Mouse (Mus musculus): ENCODE data around the gene Phf19. TPM values are rescaled to one million over a fixed set of nuclear protein-coding genes. Genes with fewer than 3 reads are reported as not detected.

Gene Phf19
- polyA plus RNA-seq, 1 experiment from 2014 or later, result 3.0 TPM

DNA sequence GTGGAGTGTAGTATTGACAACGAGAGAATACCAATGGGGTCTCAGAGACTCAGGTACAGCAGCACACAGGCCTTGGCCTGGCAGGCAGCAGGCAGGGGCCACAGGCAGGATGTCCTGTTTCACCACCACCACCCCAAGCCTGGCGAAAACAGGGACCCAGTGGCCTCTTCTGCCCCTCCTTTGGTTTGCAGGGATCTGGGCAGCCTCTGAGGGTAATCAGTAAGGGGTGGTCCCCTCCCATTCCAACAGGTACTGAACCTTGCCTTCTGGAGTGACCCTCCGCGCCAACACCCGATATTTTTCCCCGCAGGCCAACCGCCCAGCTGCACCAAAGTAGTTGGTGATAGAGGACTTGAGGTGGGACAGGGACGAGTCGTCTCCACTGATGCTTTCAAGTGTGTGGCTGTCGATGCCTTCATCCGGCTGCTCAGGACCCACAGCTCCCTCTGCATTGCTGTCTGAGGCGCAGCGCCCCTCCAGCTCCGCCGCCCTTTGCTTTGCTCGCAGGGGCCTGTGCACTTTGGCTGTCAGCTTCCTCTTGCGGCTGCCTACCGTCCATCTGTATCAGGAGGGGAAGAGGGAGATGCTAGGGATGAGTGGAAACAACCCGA lies 18.2 kb downstream of the Phf19 start:
- Histone ChIP-seq H3K4me2 (no peak overlapping the region), H3K27me3 (replicated peaks) (no peaks in the 10 kb centered on the region), H3K4me3 (no peak overlapping the region), H3K4me1 (no peaks in the 10 kb centered on the region), H3K27ac (replicated peaks) (no peak overlapping the region), H3K36me3 (peaks cover 8% of the 10 kb centered on the region; the same call in 1 of the 2 replicates), H3K9ac (no peak overlapping the region), H3K9me3 (no peaks in the 10 kb centered on the region)
- WGBS, result 68% methylated on average over 19 of the region's 19 CpGs
- ATAC-seq (ENCODE audit: extremely low read depth, insufficient number of reproducible peaks, low FRiP score, low TSS enrichment), result no peak

DNA sequence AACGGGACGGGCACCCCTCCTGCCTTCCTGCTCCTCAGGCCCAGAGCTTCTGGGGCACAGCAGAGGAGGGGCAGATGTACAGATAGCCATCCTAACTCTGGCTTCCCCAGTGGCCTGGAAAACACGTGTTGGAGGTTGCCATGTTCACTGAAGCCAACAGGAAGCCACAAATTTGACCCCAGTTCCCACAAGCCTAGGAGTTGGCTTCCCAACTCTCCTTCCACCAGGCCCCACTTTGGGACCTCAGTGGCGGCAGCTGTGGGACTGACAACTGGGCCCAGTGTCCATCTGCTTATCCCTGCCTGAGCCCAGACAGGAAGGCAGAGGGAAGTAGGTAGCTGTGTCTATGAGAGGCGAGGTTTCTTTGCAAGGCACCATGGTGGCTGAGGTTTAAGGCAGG lies 19.9 kb downstream of the Phf19 start:
- WGBS, result 58% methylated on average over 5 of the region's 5 CpGs
- H3K36me3 ChIP-seq, result peaks cover 5% of the 10 kb centered on the region; the same call in 1 of the 2 replicates
- H3K9ac ChIP-seq, result no peak overlapping the region
- no peaks in the 10 kb centered on the region for H3K27me3 ChIP-seq (replicated peaks)
- H3K4me3 ChIP-seq, result no peak overlapping the region
- no peak overlapping the region for H3K27ac ChIP-seq (replicated peaks)
- H3K4me2 ChIP-seq, result no peak overlapping the region
- no peaks in the 10 kb centered on the region for H3K9me3 ChIP-seq
- no peaks in the 10 kb centered on the region for H3K4me1 ChIP-seq
- ATAC-seq (ENCODE audit: extremely low read depth, insufficient number of reproducible peaks, low FRiP score, low TSS enrichment), result no peak

DNA sequence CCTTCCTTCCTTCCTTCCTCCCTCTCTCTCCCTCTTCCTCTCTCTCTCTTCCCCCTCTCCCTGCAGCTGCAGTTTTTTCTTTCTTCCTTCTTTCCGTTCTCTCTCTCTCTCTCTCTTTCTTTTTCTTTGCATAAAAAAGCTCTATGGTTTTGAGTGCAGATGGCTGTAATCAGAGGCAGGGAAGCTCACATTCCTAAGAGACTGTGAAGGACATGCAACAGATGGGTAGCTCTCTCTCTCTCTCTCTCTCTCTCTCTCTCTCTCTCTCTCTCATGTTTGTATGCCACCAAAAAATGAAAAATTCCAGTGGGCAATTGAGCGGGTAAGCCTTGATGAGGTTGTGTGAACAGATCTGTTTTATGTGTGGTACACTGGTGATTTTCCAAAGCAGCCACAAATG lies 29.6 kb downstream of the Phf19 start:
- Histone ChIP-seq H3K27ac (replicated peaks) (no peak overlapping the region), H3K36me3 (no peaks in the 10 kb centered on the region), H3K9ac (no peak overlapping the region), H3K4me1 (no peaks in the 10 kb centered on the region), H3K4me3 (no peak overlapping the region), H3K4me2 (no peak overlapping the region), H3K27me3 (replicated peaks) (peaks cover 23% of the 10 kb centered on the region), H3K9me3 (no peaks in the 10 kb centered on the region)
- no peak for ATAC-seq (ENCODE audit: extremely low read depth, insufficient number of reproducible peaks, low FRiP score, low TSS enrichment)
- WGBS, result 60% methylated on average over 2 of the region's 2 CpGs

DNA sequence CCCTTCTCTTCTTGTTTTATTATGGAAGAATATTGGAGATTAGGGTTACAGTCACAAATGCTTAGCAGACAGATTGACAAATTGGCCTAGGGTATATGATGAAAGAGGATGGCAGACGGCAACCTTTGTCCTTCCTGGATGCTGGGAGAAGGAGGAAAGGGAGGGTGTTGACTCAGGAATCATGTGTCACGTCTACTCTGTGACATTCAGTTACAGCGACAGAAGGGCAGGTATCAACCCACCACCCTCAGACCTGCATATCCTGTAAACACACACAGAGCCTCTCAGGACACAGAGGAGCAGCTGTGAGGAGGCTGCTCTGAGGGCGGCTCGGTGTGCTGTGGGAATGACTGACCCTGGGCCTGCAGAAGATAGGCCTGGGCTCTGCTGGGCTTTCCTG lies 30.6 kb downstream of the Phf19 start:
- no peaks in the 10 kb centered on the region for H3K9me3 ChIP-seq
- H3K4me2 ChIP-seq, result no peak overlapping the region
- no peak for ATAC-seq (ENCODE audit: extremely low read depth, insufficient number of reproducible peaks, low FRiP score, low TSS enrichment)
- H3K4me3 ChIP-seq, result no peak overlapping the region
- H3K36me3 ChIP-seq, result no peaks in the 10 kb centered on the region
- WGBS, result 35% methylated on average over 5 of the region's 5 CpGs
- H3K27me3 ChIP-seq (replicated peaks), result peaks cover 24% of the 10 kb centered on the region
- H3K27ac ChIP-seq (replicated peaks), result no peak overlapping the region
- no peak overlapping the region for H3K9ac ChIP-seq
- no peaks in the 10 kb centered on the region for H3K4me1 ChIP-seq

DNA sequence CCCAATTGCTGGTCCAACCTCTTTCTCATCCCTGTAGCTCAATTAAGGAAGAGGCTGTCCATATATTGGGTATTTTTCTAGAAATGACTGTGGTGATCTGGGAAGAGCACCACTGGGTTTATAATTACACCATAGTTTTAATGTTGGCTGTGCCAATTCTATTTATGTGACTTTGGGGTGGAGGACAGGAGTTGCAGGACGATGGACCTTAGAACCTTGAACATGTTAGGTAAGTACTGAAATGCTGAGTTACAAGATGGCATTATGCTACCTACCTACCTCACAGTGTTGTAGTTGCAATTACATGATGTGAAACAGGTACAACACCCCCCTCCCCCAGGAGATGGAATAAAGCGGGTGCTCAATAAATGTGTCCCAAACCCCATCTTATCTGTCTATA lies 31.1 kb downstream of the Phf19 start:
- no peak for ATAC-seq (ENCODE audit: extremely low read depth, insufficient number of reproducible peaks, low FRiP score, low TSS enrichment)
- Histone ChIP-seq H3K9ac (no peak overlapping the region), H3K9me3 (no peaks in the 10 kb centered on the region), H3K4me1 (no peaks in the 10 kb centered on the region), H3K4me3 (no peak overlapping the region), H3K27me3 (replicated peaks) (peaks cover 28% of the 10 kb centered on the region), H3K27ac (replicated peaks) (no peak overlapping the region), H3K36me3 (no peaks in the 10 kb centered on the region), H3K4me2 (no peak overlapping the region)
- 89% methylated on average over 2 of the region's 2 CpGs for WGBS

DNA sequence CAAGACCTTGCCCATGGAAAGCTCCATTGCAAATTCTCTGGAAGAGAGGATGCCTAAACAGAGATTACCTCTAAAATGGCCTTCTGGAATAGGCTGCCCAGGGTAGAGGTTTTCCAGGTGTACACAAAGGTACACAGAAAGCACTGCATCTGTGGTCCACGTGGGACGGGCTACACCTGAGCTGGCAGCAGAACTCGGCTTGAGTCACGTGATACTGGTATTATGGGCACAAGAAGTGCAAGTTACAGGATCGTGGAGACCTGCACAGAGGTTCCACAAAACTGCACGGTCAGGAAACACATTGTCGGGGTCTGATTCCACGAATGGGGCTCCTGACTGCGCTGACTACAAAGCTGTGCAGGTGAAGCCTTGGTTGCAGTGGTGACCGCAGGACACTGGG lies 33.8 kb downstream of the Phf19 start:
- 78% methylated on average over 10 of the region's 10 CpGs for WGBS

DNA sequence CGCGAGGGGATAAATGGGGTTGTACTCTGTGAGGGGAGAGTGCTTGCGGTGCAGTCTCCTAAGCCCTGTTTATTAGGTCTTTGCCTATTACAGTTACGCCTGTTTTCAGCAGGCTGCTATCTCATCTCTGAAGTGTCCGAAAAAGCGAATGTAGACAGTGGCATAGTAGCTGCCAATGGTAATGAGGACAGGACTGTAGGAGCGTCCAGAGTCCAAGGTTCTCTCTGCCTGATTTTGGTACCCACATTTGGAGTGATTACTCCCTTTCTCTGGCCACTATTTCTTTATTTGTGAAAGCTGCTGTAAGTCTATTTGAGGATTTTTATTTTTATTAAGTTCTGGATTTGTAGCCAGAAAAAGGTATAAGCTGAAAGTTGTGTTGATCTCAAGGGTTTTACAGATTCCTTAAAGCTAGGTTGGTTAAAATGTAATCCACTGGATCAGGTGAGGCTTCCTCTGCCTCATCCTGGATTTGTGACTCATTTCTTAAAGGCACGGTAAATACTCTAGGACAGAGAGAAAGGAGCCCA lies 38.9 kb downstream of the Phf19 start, which contains the start of gene Psmd5:
Gene Psmd5 (minus strand): TSS at position 153 of the 530 bp plus-strand sequence.
- 9% methylated on average over 8 of the region's 8 CpGs for WGBS
- Histone ChIP-seq H3K9ac (peak within 1 kb of the TSS; percentile 72), H3K4me3 (peak within 1 kb of the TSS; percentile 42), H3K9me3 (no peaks in the 10 kb centered on the region), H3K4me1 (peaks cover 19% of the 10 kb centered on the region), H3K27me3 (replicated peaks) (peaks cover 54% of the 10 kb centered on the region), H3K27ac (replicated peaks) (no peak within 1 kb of the TSS), H3K36me3 (no peaks in the 10 kb centered on the region), H3K4me2 (peak within 1 kb of the TSS; percentile 70)
- no peak for ATAC-seq (ENCODE audit: extremely low read depth, insufficient number of reproducible peaks, low FRiP score, low TSS enrichment)

More for the DNA sequence above, 33.8 kb downstream of the Phf19 start:
- H3K27me3 ChIP-seq (replicated peaks), result peaks cover 49% of the 10 kb centered on the region
- H3K9me3 ChIP-seq, result no peaks in the 10 kb centered on the region
- H3K4me2 ChIP-seq, result no peak overlapping the region
- no peak overlapping the region for H3K9ac ChIP-seq
- ATAC-seq (ENCODE audit: extremely low read depth, insufficient number of reproducible peaks, low FRiP score, low TSS enrichment), result no peak
- H3K4me1 ChIP-seq, result no peaks in the 10 kb centered on the region
- H3K27ac ChIP-seq (replicated peaks), result no peak overlapping the region
- no peak overlapping the region for H3K4me3 ChIP-seq
- no peaks in the 10 kb centered on the region for H3K36me3 ChIP-seq

DNA sequence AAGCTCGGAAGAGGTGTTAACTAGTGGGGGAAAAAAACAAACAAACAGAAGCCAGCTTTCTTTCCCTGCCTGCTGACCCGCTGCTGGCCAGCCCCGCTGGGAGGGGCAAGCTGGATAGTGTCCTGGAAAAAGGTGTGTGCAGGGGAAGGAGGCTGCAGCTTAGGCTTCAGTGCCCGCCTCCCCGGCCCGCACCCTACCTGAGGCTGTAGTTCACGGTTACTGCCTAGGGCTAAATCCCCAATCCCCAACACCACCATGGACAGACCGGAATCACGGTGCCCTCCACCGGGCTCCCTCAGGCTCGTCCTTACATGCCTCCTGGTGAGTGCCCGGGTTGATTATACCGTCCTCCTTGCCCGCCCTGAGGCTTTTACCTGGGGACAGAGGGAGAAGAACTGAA lies 39.6 kb downstream of the Phf19 start, which contains the start of gene Cutal:
Gene Cutal (plus strand): TSS at position 126 of the 400 bp plus-strand sequence.
- H3K27ac ChIP-seq (replicated peaks), result no peak within 1 kb of the TSS
- H3K9me3 ChIP-seq, result no peaks in the 10 kb centered on the region
- H3K4me1 ChIP-seq, result peaks cover 25% of the 10 kb centered on the region
- peak within 1 kb of the TSS; percentile 70 for H3K4me2 ChIP-seq
- H3K36me3 ChIP-seq, result no peaks in the 10 kb centered on the region
- peaks cover 51% of the 10 kb centered on the region for H3K27me3 ChIP-seq (replicated peaks)
- no peak for ATAC-seq (ENCODE audit: extremely low read depth, insufficient number of reproducible peaks, low FRiP score, low TSS enrichment)
- H3K4me3 ChIP-seq, result peak within 1 kb of the TSS; percentile 42
- WGBS, result 5% methylated on average over 14 of the region's 14 CpGs
- peak within 1 kb of the TSS; percentile 72 for H3K9ac ChIP-seq

DNA sequence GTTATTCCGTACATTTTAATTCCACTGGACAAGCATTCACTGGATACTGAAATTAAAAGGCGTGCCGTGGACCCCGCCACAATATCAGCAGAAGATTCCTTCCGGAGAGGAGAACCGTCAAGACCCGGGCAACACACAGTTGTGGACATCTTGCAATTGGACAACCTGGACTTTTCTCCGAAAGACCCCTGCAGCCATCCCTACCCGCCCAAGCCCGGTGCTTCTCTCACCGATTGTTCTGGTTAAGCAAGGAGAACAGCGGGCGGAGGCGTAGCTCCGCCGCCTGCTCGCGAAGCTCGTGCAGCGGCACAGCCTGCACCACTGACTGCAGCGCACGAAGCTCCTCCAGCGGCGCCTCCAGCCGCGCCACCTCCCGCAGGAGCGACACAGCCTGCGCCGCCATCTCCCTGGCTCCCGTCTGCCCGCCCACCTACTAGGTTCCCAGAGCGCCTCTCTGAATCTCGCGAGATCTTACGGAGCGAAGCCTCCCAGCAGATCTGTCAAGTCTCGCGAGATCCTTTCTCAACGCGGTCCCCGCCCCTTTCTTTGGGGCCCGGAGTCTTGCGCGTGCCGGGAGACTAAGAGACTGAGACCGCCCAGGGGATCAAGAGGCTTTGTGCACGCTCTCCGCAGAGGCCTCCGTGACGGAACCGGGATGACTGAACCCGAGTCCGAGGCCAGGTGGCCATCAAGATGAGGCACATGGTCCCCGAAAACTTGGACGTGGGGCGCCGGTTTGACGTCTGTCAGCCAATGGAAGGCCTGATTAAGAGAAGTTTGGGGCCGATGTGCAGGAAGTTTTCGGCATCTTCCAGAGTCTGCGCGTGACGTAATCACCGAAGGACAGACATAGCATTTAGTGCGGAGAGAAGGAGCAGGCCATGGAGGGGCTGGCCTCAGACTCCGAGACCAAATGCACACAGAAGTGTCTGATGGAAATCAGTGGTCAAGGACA lies 43.0 kb downstream of the Phf19 start:
- H3K36me3 ChIP-seq, result peaks cover 6% of the 10 kb centered on the region

DNA sequence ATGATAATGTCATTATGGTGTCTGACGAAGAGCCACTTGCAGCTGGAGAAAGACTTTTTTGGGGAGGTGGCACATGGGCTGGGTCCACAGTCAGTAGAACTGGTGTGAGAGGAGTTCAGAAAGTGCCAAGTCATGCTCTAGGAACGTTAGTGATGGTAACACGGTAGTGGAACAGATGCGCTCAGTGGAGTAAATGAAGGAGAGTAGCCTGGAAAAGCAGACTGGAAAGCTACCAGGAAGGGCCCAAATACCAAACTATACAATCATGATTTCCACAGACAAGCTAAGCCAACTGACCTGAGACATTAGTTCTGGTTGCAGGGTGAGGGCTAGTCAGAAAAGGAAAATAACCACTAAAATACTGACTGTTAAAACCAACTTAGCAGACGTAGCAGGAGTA lies 44.1 kb downstream of the Phf19 start:
- H3K27me3 ChIP-seq (replicated peaks), result peaks cover 20% of the 10 kb centered on the region
- H3K4me2 ChIP-seq, result peak overlapping the region; percentile 85
- peaks cover 17% of the 10 kb centered on the region for H3K36me3 ChIP-seq
- H3K4me3 ChIP-seq, result peak overlapping the region; percentile 93
- no peak for ATAC-seq (ENCODE audit: extremely low read depth, insufficient number of reproducible peaks, low FRiP score, low TSS enrichment)
- peak overlapping the region; percentile 96 for H3K9ac ChIP-seq
- H3K9me3 ChIP-seq, result no peaks in the 10 kb centered on the region
- 0 out of 2 replicates have a peak overlapping the region, but pooled peaks have one; percentile 15 for H3K27ac ChIP-seq (replicated peaks)
- WGBS, result 32% methylated on average over 5 of the region's 5 CpGs
- peaks cover 37% of the 10 kb centered on the region for H3K4me1 ChIP-seq

More for the DNA sequence above, 43.0 kb downstream of the Phf19 start:
- Histone ChIP-seq H3K9me3 (no peaks in the 10 kb centered on the region), H3K27me3 (replicated peaks) (peaks cover 29% of the 10 kb centered on the region), H3K4me3 (peak overlapping the region; percentile 93), H3K4me2 (peak overlapping the region; percentile 85), H3K9ac (peak overlapping the region; percentile 96), H3K4me1 (peaks cover 39% of the 10 kb centered on the region), H3K27ac (replicated peaks) (peak overlapping the region; percentile 94)
- peak; percentile 96 for ATAC-seq (ENCODE audit: extremely low read depth, insufficient number of reproducible peaks, low FRiP score, low TSS enrichment)
- under 1% methylated on average over 67 of the region's 67 CpGs for WGBS

DNA sequence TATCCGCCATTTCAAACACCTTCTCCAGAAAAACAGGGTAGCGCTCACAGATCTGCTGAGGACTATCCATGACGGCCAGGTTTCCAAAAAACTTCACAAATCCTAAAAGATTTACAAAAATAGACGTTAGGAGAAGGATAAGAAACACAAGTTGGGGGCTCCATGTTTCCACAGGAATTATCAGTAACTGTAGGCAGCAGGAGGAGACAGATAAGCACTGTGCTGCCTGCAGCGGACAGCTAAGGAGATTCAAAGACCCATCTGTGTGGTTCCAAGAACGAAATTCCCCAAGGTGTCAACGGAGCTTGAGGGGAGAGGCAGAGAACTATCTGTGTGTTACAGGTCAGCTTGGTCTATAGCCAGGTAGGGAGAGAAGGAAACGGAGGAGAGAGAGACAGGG lies 56.1 kb downstream of the Phf19 start:
- H3K9me3 ChIP-seq, result no peaks in the 10 kb centered on the region
- 76% methylated on average over 8 of the region's 8 CpGs for WGBS
- ATAC-seq (ENCODE audit: extremely low read depth, insufficient number of reproducible peaks, low FRiP score, low TSS enrichment), result no peak
- no peak overlapping the region for H3K27ac ChIP-seq (replicated peaks)
- peaks cover 93% of the 10 kb centered on the region for H3K36me3 ChIP-seq
- no peaks in the 10 kb centered on the region for H3K27me3 ChIP-seq (replicated peaks)
- H3K4me2 ChIP-seq, result no peak overlapping the region
- H3K4me1 ChIP-seq, result no peaks in the 10 kb centered on the region
- H3K9ac ChIP-seq, result no peak overlapping the region
- no peak overlapping the region for H3K4me3 ChIP-seq
